Mouse (Mus musculus) embryonic stem cell, embryonic (primary cell): Measurements from ENCODE around the gene Gm9573.

Experiments
- CTCF ChIA-PET, 4 experiments: fragments of 300-600 bp in 2 of 4; fragments of 350-600 bp in 2 of 4; sonication (Branson Sonifier 250); formaldehyde crosslinking; loops; one replicate each; lab custom pipeline; 2022; ENCODE audit warnings: inconsistent platforms in 2 of 4; lab: Charles Lee
- POLR2A ChIA-PET, 4 experiments: fragments of 300-600 bp in 2 of 4; fragments of 350-600 bp in 2 of 4; sonication (Branson Sonifier 250); formaldehyde crosslinking; loops; one replicate each; lab custom pipeline; 2022; ENCODE audit warnings: antibody characterized with exemption in 4 of 4, inconsistent platforms in 1 of 4; lab: Charles Lee

The Gm9573 gene

DNA sequence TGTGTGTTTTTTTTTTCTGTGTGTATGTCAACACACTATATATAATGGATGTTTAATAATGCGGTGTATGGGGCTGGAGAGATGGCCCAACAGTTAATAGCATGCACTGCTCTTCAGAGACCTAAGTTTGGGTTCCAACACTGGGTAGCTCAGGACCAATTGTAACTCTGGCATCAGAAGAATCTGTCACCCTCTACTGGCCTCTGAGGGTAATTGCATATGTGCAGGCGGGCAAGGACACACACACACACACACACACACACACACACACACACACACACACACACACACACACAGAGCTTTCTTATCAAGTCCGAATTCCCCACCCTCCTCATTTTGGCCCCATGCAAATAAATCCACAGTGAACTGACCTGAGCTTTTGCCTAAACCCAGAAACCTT, 8.8 kb upstream of the Gm9573 start:
- CTCF ChIA-PET = interaction anchor here (0.6 to 4.2 kb wide), 88 partner anchors 9 to 1055 kb away, joined by 3 to 62 read pairs (median 4); partner anchors contain the start of genes Vars2 (in 2 of the 4), Gm9573 (in 1 of the 4), Gtf2h4 (in 1 of the 4) and H2-T24 (in 1 of the 4)

GRCm38 (mm10) chr17:35633992-35634391, 7.6 kb upstream of the Gm9573 start:
- ChIA-PET POLR2A (interaction anchor here in 3 of 4 experiments (0.7 to 3.2 kb wide), 15 partner anchors 10 to 303 kb away, joined by 3 to 12 read pairs (median 4); partner anchors contain the start of genes Gtf2h4 (in 1 of the 3), Ier3 (in 1 of the 3), Mucl3 (in 1 of the 3) and Vars2 (in 1 of the 3)), CTCF (interaction anchor here (0.5 to 4.2 kb wide), 45 partner anchors 10 to 361 kb away, joined by 3 to 62 read pairs (median 4); partner anchors contain the start of genes Vars2 (in 2 of the 4) and Gtf2h4 (in 1 of the 4))

More for the DNA sequence above, 8.8 kb upstream of the Gm9573 start:
- POLR2A ChIA-PET = interaction anchor here (0.6 to 3.0 kb wide), 16 partner anchors 9 to 186 kb away, joined by 3 to 12 read pairs (median 4); partner anchors contain the start of genes Gtf2h4 (in 1 of the 4), Ier3 (in 1 of the 4) and Vars2 (in 1 of the 4)

GRCm38 (mm10) chr17:35617127-35617526, 9.3 kb downstream of the Gm9573 start:
- ChIA-PET POLR2A (interaction anchor here in 2 of 4 experiments (0.6 to 2.3 kb wide), 33 partner anchors 9 to 457 kb away, joined by 3 to 15 read pairs (median 4); partner anchors contain the start of genes Gm9573 (in 1 of the 2), Ier3 (in 1 of the 2) and Sfta2 (in 1 of the 2)), CTCF (interaction anchor here (0.6 to 2.0 kb wide), 17 partner anchors 17 to 371 kb away, joined by 3 to 10 read pairs (median 4); no protein-coding TSS in a partner anchor)

DNA sequence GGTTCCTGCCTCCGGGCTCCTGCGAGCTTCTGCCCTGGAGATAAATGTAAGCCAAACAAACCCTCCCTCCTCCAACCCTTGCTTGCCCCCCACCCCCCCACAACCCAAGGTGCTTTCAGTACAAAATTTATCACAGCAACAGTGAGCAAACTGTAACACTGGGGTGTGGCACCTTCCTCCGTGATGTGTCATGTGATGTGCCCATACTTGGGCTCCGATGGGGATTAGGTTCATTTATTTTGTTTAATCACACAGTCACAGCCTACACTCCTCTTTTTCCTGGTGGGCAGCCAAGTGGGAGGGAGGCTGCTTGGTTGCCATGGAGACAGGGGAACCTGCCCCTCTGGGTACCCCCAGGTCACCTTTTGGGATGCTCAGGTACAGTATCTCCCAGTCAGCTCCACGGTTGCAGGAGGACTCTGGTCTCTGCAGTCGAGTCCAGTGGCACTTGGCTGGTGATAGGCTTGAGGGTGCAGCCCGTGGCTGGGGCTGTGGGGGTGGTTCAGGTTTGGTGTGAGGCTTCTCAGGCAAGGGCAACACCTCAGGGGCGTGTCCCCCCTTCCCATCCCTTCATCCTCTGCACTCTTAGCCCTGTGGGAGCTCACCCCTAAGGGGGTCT, 24.6 kb downstream of the Gm9573 start:
- CTCF ChIA-PET = interaction anchor here in 3 of 4 experiments (0.5 to 1.5 kb wide), 12 partner anchors 8 to 626 kb away, joined by 3 to 10 read pairs (median 4); no protein-coding TSS in a partner anchor
- POLR2A ChIA-PET = interaction anchor here in 3 of 4 experiments (0.6 to 6.3 kb wide), 15 partner anchors 8 to 241 kb away, joined by 3 to 73 read pairs (median 4); partner anchors contain the start of gene Gm9573 (in 1 of the 3)

DNA sequence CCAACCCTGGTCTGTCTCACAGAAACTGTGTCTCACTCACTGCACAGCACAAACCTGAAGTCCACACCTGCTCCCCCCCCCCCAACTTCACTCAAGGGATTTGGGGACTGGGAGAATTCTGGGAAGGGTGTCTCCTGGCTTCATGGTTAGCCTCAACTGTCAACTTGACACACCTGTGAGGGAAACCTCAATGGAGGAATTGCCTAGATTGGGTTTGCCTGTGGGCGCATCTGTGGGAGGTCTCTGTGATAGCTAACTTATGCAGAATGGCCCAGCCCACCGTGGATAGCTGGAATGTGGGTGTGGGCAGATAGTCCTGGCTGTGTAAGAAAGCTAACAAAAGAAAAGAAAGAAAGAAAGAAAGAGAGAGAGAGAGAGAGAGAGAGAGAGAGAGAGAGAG, 25.2 kb downstream of the Gm9573 start, which contains the start of gene Sfta2:
Sfta2 (plus strand) TSS at position 301 of the 400 bp plus-strand sequence.
- ChIA-PET CTCF (interaction anchor here in 3 of 4 experiments (0.5 to 1.2 kb wide), 10 partner anchors 10 to 626 kb away, joined by 3 to 10 read pairs (median 4); no protein-coding TSS in a partner anchor), POLR2A (interaction anchor here in 3 of 4 experiments (0.6 to 6.3 kb wide), 13 partner anchors 7 to 126 kb away, joined by 3 to 73 read pairs (median 4); partner anchors contain the start of gene Gm9573 (in 1 of the 3))

GRCm38 (mm10) chr17:35597399-35597798, 29.0 kb downstream of the Gm9573 start:
- ChIA-PET POLR2A (interaction anchor here in 2 of 4 experiments (0.5 to 1.6 kb wide), 8 partner anchors 8 to 224 kb away, joined by 3 to 7 read pairs (median 4); partner anchors contain the start of gene Ier3 (in 1 of the 2)), CTCF (interaction anchor here in 2 of 4 experiments (0.6 to 1.6 kb wide), 5 partner anchors 13 to 244 kb away, joined by 3 to 5 read pairs (median 4); partner anchors contain the start of gene Mdc1 (in 1 of the 2))

DNA sequence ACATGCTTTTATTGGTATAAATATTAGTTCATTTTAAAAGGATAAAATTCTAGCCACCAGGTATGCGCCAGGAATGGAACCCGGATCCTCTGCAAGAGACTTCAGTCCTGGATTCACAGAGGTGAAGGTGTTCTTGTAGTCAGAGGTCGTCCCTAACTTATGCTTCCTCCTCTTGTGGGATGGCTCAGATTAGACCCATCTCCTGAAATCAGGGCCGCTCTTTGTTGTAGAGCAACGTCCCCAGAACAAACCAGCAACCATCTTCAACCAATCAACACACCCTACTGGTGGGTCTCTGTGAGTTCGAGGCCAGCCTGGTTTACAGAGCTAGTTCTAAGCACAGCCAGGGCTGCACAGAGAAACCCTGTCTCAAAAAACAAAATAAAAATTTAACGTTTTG, 32.0 kb downstream of the Gm9573 start:
- ChIA-PET CTCF (interaction anchor here (0.6 to 3.8 kb wide), 37 partner anchors 8 to 519 kb away, joined by 3 to 15 read pairs (median 4); partner anchors contain the start of genes Ddr1 (in 1 of the 4) and Mucl3 (in 1 of the 4)), POLR2A (interaction anchor here in 3 of 4 experiments (0.6 to 6.8 kb wide), 53 partner anchors 9 to 345 kb away, joined by 3 to 73 read pairs (median 5); partner anchors contain the start of genes Gm9573 (in 1 of the 3), Ier3 (in 1 of the 3), Mdc1 (in 1 of the 3) and Mrps18b (in 1 of the 3))

DNA sequence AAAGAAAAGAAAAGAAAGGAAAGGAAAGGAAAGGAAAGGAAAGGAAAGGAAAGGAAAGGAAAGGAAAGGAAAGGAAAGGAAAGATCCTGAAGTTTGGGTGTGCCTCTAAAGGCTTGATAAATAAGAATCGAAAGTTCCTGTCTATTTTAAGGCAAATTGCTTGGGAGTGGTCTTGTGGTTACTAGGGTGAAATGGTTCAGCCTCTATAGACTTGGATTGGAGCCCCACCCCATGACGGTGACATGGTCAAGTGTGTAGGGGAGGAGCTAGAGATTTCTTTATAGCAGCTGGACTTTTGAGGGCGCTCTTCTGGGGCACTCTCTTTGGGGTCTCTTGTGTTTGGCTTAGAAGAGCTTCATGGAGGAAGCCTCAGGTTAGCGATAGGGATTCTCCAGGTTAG, 32.7 kb downstream of the Gm9573 start:
- CTCF ChIA-PET = interaction anchor here (0.6 to 3.8 kb wide), 38 partner anchors 9 to 793 kb away, joined by 3 to 15 read pairs (median 4); partner anchors contain the start of genes Ddr1 (in 1 of the 4) and Mucl3 (in 1 of the 4)
- POLR2A ChIA-PET = interaction anchor here in 3 of 4 experiments (0.6 to 6.8 kb wide), 53 partner anchors 8 to 345 kb away, joined by 3 to 73 read pairs (median 4); partner anchors contain the start of genes Gm9573 (in 1 of the 3), Ier3 (in 1 of the 3), Mdc1 (in 1 of the 3) and Mrps18b (in 1 of the 3)

DNA sequence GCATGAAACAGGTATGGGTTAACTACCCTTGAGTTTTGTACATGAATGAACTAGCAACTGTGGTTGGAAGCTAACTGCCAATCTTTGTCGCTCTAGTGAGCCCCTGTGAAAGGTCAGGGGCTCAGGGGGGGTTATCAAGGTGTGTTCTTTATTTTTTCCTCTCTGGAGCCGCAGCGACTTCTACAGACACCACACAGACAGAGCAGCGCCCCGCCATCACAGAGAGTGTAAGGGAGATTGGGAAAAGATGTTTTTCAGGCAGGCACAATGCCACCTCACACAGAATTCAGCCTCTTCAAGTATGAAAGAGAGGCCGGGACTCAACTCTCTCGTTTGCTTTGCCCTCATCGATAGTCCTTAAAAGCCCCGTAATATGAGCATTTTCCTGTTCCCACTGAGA, 34.3 kb downstream of the Gm9573 start:
- ChIA-PET POLR2A (interaction anchor here in 2 of 4 experiments (1.4 to 6.8 kb wide), 8 partner anchors 10 to 44 kb away, joined by 3 to 73 read pairs (median 6); partner anchors contain the start of gene Sfta2 (in 2 of the 2)), CTCF (interaction anchor here in 3 of 4 experiments (0.6 to 3.8 kb wide), 5 partner anchors 45 to 148 kb away, joined by 3 to 12 read pairs (median 5); no protein-coding TSS in a partner anchor)

DNA sequence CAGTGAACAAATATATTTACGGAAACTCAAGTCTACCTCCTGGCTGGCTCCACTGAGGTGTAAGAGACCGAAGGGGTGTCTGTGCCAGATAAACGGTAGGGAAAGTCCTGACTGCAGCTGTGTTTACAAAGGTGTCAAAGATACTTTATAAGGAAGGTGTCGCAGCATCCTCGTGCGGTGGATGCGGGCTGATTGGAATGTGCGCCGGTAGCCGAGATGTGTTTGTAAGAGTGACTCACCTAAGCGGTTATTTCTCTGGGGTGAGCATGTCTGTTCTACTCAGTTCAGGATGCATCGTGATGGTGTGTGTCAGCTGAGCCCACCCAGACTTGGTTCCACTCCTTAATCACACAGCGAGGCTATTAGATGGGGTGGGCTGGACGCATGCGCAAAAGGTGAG, 34.7 kb downstream of the Gm9573 start:
- POLR2A ChIA-PET = interaction anchor here in 2 of 4 experiments (0.5 to 6.8 kb wide), 12 partner anchors 10 to 347 kb away, joined by 3 to 73 read pairs (median 4); partner anchors contain the start of gene Sfta2 (in 2 of the 2)
- CTCF ChIA-PET = interaction anchor here in 3 of 4 experiments (0.6 to 3.8 kb wide), 16 partner anchors 10 to 402 kb away, joined by 3 to 12 read pairs (median 4); partner anchors contain the start of gene Sfta2 (in 1 of the 3)

DNA sequence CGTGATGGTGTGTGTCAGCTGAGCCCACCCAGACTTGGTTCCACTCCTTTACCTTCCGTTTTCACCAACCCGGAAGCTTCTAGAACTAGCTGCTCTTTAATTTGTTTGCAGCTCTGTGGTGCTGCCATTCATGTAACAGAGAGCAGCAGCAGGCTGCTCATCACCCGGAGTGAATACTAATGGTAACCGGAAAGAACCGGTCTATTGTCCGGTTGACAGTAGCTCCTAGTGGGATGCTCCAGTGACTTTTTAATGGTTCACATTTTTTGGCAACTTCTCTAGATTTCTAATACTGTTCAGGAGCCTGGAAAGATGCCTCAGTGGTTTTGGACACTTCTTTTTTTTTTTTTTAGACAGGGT, 35.2 kb downstream of the Gm9573 start:
- CTCF ChIA-PET = interaction anchor here (0.5 to 2.0 kb wide), 17 partner anchors 9 to 403 kb away, joined by 3 to 9 read pairs (median 3); partner anchors contain the start of gene Sfta2 (in 1 of the 4)
- POLR2A ChIA-PET = interaction anchor here in 2 of 4 experiments (0.5 to 6.8 kb wide), 14 partner anchors 11 to 348 kb away, joined by 3 to 73 read pairs (median 4); partner anchors contain the start of gene Sfta2 (in 2 of the 2)

GRCm38 (mm10) chr17:35590410-35591218, 35.8 kb downstream of the Gm9573 start:
- ChIA-PET CTCF (interaction anchor here (0.5 to 2.0 kb wide), 18 partner anchors 9 to 403 kb away, joined by 3 to 9 read pairs (median 3); partner anchors contain the start of gene Sfta2 (in 1 of the 4)), POLR2A (interaction anchor here in 2 of 4 experiments (0.9 to 6.8 kb wide), 14 partner anchors 11 to 132 kb away, joined by 3 to 73 read pairs (median 4); partner anchors contain the start of gene Sfta2 (in 2 of the 2))

GRCm38 (mm10) chr17:35588387-35588786, 38.0 kb downstream of the Gm9573 start:
- CTCF ChIA-PET = interaction anchor here in 3 of 4 experiments (0.6 to 1.8 kb wide), 9 partner anchors 10 to 151 kb away, joined by 3 to 18 read pairs (median 3); no protein-coding TSS in a partner anchor

GRCm38 (mm10) chr17:35587291-35587690, 39.1 kb downstream of the Gm9573 start:
- CTCF ChIA-PET = interaction anchor here in 3 of 4 experiments (0.6 to 1.8 kb wide), 12 partner anchors 9 to 417 kb away, joined by 3 to 18 read pairs (median 3); no protein-coding TSS in a partner anchor
- POLR2A ChIA-PET = interaction anchor here in 2 of 4 experiments (0.5 to 2.1 kb wide), 9 partner anchors 10 to 940 kb away, joined by 3 to 5 read pairs (median 3); partner anchors contain the start of genes 2300002M23Rik (in 1 of the 2), Atf6b (in 1 of the 2) and Gtf2h4 (in 1 of the 2)

More at GRCm38 (mm10) chr17:35588387-35588786, 38.0 kb downstream of the Gm9573 start:
- POLR2A ChIA-PET = interaction anchor here in 2 of 4 experiments (0.8 to 2.1 kb wide), 11 partner anchors 9 to 235 kb away, joined by 3 to 5 read pairs (median 3); partner anchors contain the start of genes 2300002M23Rik (in 1 of the 2), Flot1 (in 1 of the 2) and Sfta2 (in 1 of the 2)

DNA sequence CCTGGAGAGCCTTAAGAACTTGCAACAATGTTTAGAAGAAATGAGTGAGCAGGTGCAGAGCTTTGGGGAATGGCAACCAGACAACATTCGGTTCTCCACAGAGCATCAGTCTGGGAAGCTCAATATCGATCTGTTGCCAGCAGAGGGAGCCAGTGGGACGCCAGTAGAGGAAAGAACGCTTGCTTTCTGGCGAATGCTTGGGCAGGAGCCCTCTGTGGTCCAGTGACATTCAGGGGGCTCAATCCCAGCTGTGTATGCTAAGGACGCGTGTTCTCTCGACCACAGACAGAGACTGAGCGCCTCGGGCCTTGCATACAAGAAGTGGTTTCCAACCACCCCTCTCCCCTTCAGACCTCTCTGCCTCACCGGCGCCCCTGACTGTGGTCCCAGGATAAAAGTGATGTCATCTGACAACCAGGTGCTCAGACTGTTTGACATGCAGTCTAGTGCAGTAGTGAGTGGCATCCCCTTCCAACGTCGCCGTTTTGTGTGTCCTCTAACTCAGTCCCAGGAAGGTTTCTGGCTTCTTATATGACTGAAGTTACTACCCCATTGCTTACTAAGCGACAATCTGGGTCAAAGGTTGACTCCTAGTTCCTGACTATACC, 42.0 kb downstream of the Gm9573 start:
- ChIA-PET CTCF (interaction anchor here (0.5 to 2.7 kb wide), 114 partner anchors 8 to 1479 kb away, joined by 3 to 66 read pairs (median 3); partner anchors contain the start of genes Ddr1 (in 2 of the 4), Sfta2 (in 2 of the 4), Gabbr1 (in 1 of the 4) and Gm9573 (in 1 of the 4)), POLR2A (interaction anchor here in 3 of 4 experiments (0.6 to 1.4 kb wide), 12 partner anchors 10 to 409 kb away, joined by 3 to 11 read pairs (median 3); no protein-coding TSS in a partner anchor)
